Comparison of ENCODE assay signal across 17 mouse cellular contexts in the genomic region with DNA sequence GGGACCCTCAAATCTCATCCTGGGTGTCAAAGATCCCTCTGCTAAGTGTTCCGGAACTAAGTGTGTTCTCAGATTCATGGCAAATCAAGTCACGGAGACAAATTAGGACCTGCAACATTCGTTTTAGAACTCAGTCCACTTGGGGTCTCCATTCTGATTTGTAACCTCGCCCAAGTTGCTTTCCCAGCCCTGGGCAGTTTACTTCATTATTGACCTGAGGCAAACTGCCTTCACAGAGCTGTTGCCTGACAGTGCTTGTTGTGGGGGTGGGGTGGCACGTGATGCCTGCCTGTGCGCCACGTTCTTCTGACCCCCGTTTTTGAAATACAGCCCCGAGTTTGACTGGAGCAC. TPM values are rescaled to one million over a fixed set of nuclear protein-coding genes. Genes with fewer than 3 reads are reported as not detected.
DNase-seq lines count a peak whose midpoint lies in the region; ATAC-seq and TF ChIP-seq lines count a peak whose summit lies in the region.
"Had no signal": no experiment of that assay in that cellular context is flagged by ENCODE, and none has a peak within 500 bp of the region (broad histone marks: within the 10 kb centered on the region; RNA-seq: fewer than 3 reads in every experiment).

No protein-coding gene starts in this region.

- H3K27ac ChIP-seq in heart, embryonic 10.5 days, result peak overlapping the region; percentile 49; the same call in 1 of the 2 replicates
- H3K27ac ChIP-seq in spleen, adult 2 months (ENCODE audit: insufficient read depth, low read length), result 0 out of 2 replicates have a peak overlapping the region, but pooled peaks have one; percentile 3
- peak overlapping the region; percentile 78 for H3K27ac ChIP-seq in liver, embryonic 15.5 days (replicated peaks)
- H3K27ac ChIP-seq in stomach, postnatal 0 days (replicated peaks), result 0 out of 2 replicates have a peak overlapping the region, but pooled peaks have one; percentile 49
- H3K27ac ChIP-seq: forebrain, embryonic 12.5 days; heart, adult 2 months; hindbrain, embryonic 13.5 days; neural tube, embryonic 13.5 days had no signal

- H3K4me3 ChIP-seq in heart, embryonic 10.5 days, result no peak overlapping the region
- no peak overlapping the region for H3K4me3 ChIP-seq in spleen, adult 2 months (ENCODE audit: extremely low read depth, insufficient read depth, insufficient read length)
- H3K4me3 ChIP-seq in liver, embryonic 15.5 days (replicated peaks), result no peak overlapping the region
- no peak overlapping the region for H3K4me3 ChIP-seq in stomach, postnatal 0 days (ENCODE audit: low read depth, low read length)
- H3K4me3 ChIP-seq: forebrain, embryonic 12.5 days; heart, adult 2 months; hindbrain, embryonic 13.5 days; neural tube, embryonic 13.5 days had no signal

- no peak overlapping the region for H3K9ac ChIP-seq in liver, embryonic 15.5 days
- no peak overlapping the region for H3K9ac ChIP-seq in stomach, postnatal 0 days (ENCODE audit: low read length)
- H3K9ac ChIP-seq: forebrain, embryonic 12.5 days; hindbrain, embryonic 13.5 days; neural tube, embryonic 13.5 days had no signal

- TF ChIP-seq POLR2A in spleen, adult 2 months (IDR thresholded peaks at IDR 0.05; ENCODE audit: low read depth, low read length), result no peak

- H3K27me3 ChIP-seq in heart, embryonic 10.5 days (ENCODE audit: insufficient read depth, poor library complexity, severe bottlenecking), result peaks cover 28% of the 10 kb centered on the region; the same call in 1 of the 2 replicates
- no peaks in the 10 kb centered on the region for H3K27me3 ChIP-seq in spleen, adult 2 months (ENCODE audit: control insufficient read depth, insufficient read depth, low read length)
- no peaks in the 10 kb centered on the region; the same call in 1 of the 2 replicates for H3K27me3 ChIP-seq in liver, embryonic 15.5 days
- no peaks in the 10 kb centered on the region for H3K27me3 ChIP-seq in stomach, postnatal 0 days (ENCODE audit: control insufficient read depth, insufficient read depth, low read length)

- H3K9me3 ChIP-seq in heart, embryonic 10.5 days, result no peaks in the 10 kb centered on the region
- H3K9me3 ChIP-seq in liver, embryonic 15.5 days (replicated peaks), result no peaks in the 10 kb centered on the region
- no peaks in the 10 kb centered on the region for H3K9me3 ChIP-seq in stomach, postnatal 0 days (ENCODE audit: control insufficient read depth, low read length)
- H3K9me3 ChIP-seq: forebrain, embryonic 12.5 days; G1E; hindbrain, embryonic 13.5 days; neural tube, embryonic 13.5 days had no signal

- WGBS in heart, embryonic 10.5 days, result 72% methylated on average over 9 of the region's 9 CpGs
- WGBS in spleen, adult 2 months, result 66% methylated on average over 9 of the region's 9 CpGs
- WGBS in liver, embryonic 15.5 days (ENCODE audit: insufficient replicate concordance), result 39% methylated on average over 9 of the region's 9 CpGs
- 46% methylated on average over 9 of the region's 9 CpGs for WGBS in stomach, postnatal 0 days

- no peak for TF ChIP-seq CTCF in spleen, adult 2 months (IDR thresholded peaks at IDR 0.05; ENCODE audit: extremely low read depth, insufficient read depth, insufficient read length, insufficient replicate concordance)
- TF ChIP-seq CTCF in stomach, postnatal 0 days (IDR thresholded peaks at IDR 0.05; ENCODE audit: low read depth), result no peak

- no peak for TF ChIP-seq EP300 in stomach, postnatal 0 days (optimal IDR thresholded peaks at IDR 0.05)

- intact Hi-C loops in heart, postnatal 14 days (cut with DNase I), result no loop called here

- DNase-seq in heart, embryonic 10.5 days (ENCODE audit: low spot score), result no peak
- no peak for DNase-seq in heart, postnatal 14 days
- DNase-seq in spleen, adult 2 months (ENCODE audit: low read depth in 1 of 2, low spot score in 2 of 2), result no peak
- no peak for DNase-seq in spleen, postnatal 14 days (ENCODE audit: low spot score in 2 of 2)
- DNase-seq in stomach, postnatal 0 days (ENCODE audit: low spot score), result peak; percentile 23
- no peak for DNase-seq in ovary, postnatal 10 days (ENCODE audit: low spot score)
- no peak for DNase-seq in adrenal gland, adult 18-20 months (ENCODE audit: low spot score in 2 of 2)
- DNase-seq: cerebellum, postnatal 25 days; gastrocnemius, postnatal 14 days; thymus, postnatal 4 days had no signal

- ATAC-seq in liver, embryonic 15.5 days (ENCODE audit: insufficient read depth), result no peak
- ATAC-seq in stomach, postnatal 0 days (ENCODE audit: low FRiP score, low TSS enrichment), result no peak
- ATAC-seq: CD4-positive, CD25-positive, alpha-beta regulatory T cell, adult 4 months had no signal

- H3K4me2 ChIP-seq in liver, embryonic 15.5 days, result peak overlapping the region; percentile 44
- H3K4me2 ChIP-seq in stomach, postnatal 0 days (replicated peaks; ENCODE audit: low read depth), result no peak overlapping the region
- H3K4me2 ChIP-seq: forebrain, embryonic 12.5 days; hindbrain, embryonic 13.5 days; neural tube, embryonic 13.5 days had no signal

- peaks cover 24% of the 10 kb centered on the region for H3K4me1 ChIP-seq in heart, embryonic 10.5 days
- H3K4me1 ChIP-seq in spleen, adult 2 months (ENCODE audit: control insufficient read depth, insufficient read depth, insufficient read length), result no peaks in the 10 kb centered on the region; the same call in 1 of the 2 replicates
- H3K4me1 ChIP-seq in liver, embryonic 15.5 days (replicated peaks), result peaks cover 16% of the 10 kb centered on the region
- H3K4me1 ChIP-seq in stomach, postnatal 0 days (replicated peaks; ENCODE audit: control insufficient read depth, insufficient read depth), result no peaks in the 10 kb centered on the region; the same call in 1 of the 2 replicates
- H3K4me1 ChIP-seq: hindbrain, embryonic 13.5 days had no signal

- H3K36me3 ChIP-seq in heart, embryonic 10.5 days, result no peaks in the 10 kb centered on the region
- H3K36me3 ChIP-seq in spleen, adult 2 months (ENCODE audit: control insufficient read depth, insufficient read depth, low read length), result no peaks in the 10 kb centered on the region
- H3K36me3 ChIP-seq in liver, embryonic 15.5 days (replicated peaks), result no peaks in the 10 kb centered on the region
- H3K36me3 ChIP-seq in stomach, postnatal 0 days (ENCODE audit: control insufficient read depth, insufficient read depth, low read length), result no peaks in the 10 kb centered on the region
- H3K36me3 ChIP-seq: forebrain, embryonic 12.5 days; G1E; hindbrain, embryonic 13.5 days; neural tube, embryonic 13.5 days had no signal

RNA-seq across cellular contexts. Expression of a gene that starts 40.4 kb away (rescaled TPM):
- 53.2 and 61.8 TPM in 2 replicates for polyA plus RNA-seq in heart, embryonic 10.5 days (2016; fragmentation: Nextera tagmentation; extraction: Ambion mirVana)
- 10 to 100 TPM; 15.7 to 22.7 TPM for total RNA-seq in heart, postnatal 14 days (2021)
- 11.3 and 12.1 TPM in 2 replicates for polyA plus RNA-seq in spleen, adult 2 months (2012; rRNA removed)
- polyA plus RNA-seq in liver, embryonic 15.5 days (2015; fragmentation: Nextera tagmentation; extraction: Ambion mirVana), result 18.1 and 19.3 TPM in 2 replicates
- polyA plus RNA-seq in stomach, postnatal 0 days (2015; fragmentation: Nextera tagmentation; extraction: Ambion mirVana), result 40.6 and 41.7 TPM in 2 replicates
- total RNA-seq in adrenal gland, adult 18-20 months (2021), result 10 to 100 TPM; 16.0 to 17.3 TPM

Comparison
In these comparisons a context has a peak if more than half of its experiments do, and no peak if none do; other contexts are left out.
1. H3K27ac ChIP-seq: peak in every context shown above with its lines; median percentile 78 in liver, embryonic 15.5 days; 49 in heart, embryonic 10.5 days; 49 in stomach, postnatal 0 days; 3 in spleen, adult 2 months.